Mouse (Mus musculus) MEL (cell line): ENCODE results near the gene Cdh13.

Source experiments
- CTCF ChIP-seq, 3 experiments: IDR thresholded peaks in 2 of 3; conservative IDR thresholded peaks in 1 of 3; 2 replicates each; pipeline ENCODE4 v1.5.1; 2011 to 2012; ENCODE audit warnings: low read length in 3 of 3, low read depth in 2 of 3, mild to moderate bottlenecking in 2 of 3, improper control_type of control experiment in 1 of 3, inconsistent platforms in 1 of 3, mixed read lengths in 1 of 3, moderate library complexity in 1 of 3; ENCODE audit not compliant: control insufficient read depth in 1 of 3, insufficient read depth in 1 of 3, poor library complexity in 1 of 3, severe bottlenecking in 1 of 3
- EP300 ChIP-seq, 2 experiments: IDR thresholded peaks; 2 replicates each; pipeline ENCODE4 v1.6.1; 2011; ENCODE audit warnings: improper control_type of control experiment in 2 of 2, low read length in 2 of 2, low read depth in 1 of 2, mild to moderate bottlenecking in 1 of 2
- GATA1 ChIP-seq: IDR thresholded peaks from 2 replicates; pipeline ENCODE4 v1.6.1; 2011; ENCODE audit warnings: low read depth, low read length, improper control_type of control experiment
- JUND ChIP-seq: IDR thresholded peaks from 2 replicates; pipeline ENCODE4 v1.6.1; 2011; ENCODE audit warnings: low read depth, mild to moderate bottlenecking, improper control_type of control experiment, low read length
- MAX ChIP-seq: IDR thresholded peaks from 2 replicates; pipeline ENCODE4 v1.6.1; 2011; ENCODE audit warnings: low read length, improper control_type of control experiment
- MEF2A ChIP-seq: IDR thresholded peaks from 2 replicates; pipeline ENCODE4 v1.6.1; 2014; ENCODE audit warnings: low read depth, mild to moderate bottlenecking, inconsistent platforms, low read length, improper control_type of control experiment; ENCODE audit not compliant: poor library complexity, insufficient replicate concordance, severe bottlenecking; ENCODE audit errors: extremely low read depth
- MXI1 ChIP-seq: IDR thresholded peaks from 2 replicates; pipeline ENCODE4 v1.6.1; 2011; ENCODE audit warnings: mild to moderate bottlenecking, low read depth, low read length, improper control_type of control experiment
- POLR2A ChIP-seq, 2 experiments: IDR thresholded peaks; 2 replicates each; pipeline ENCODE4 v1.6.1; 2011 to 2012; ENCODE audit warnings: low read length in 2 of 2, mild to moderate bottlenecking in 2 of 2, control low read depth in 1 of 2, improper control_type of control experiment in 1 of 2, low read depth in 1 of 2, moderate library complexity in 1 of 2; ENCODE audit not compliant: control insufficient read depth in 1 of 2, insufficient read depth in 1 of 2, poor library complexity in 1 of 2
- RCOR1 ChIP-seq: IDR thresholded peaks from 2 replicates; pipeline ENCODE4 v1.6.1; 2012; ENCODE audit warnings: low read depth, mild to moderate bottlenecking, inconsistent platforms, low read length, improper control_type of control experiment
- SMC3 ChIP-seq: IDR thresholded peaks from 2 replicates; pipeline ENCODE4 v1.6.1; 2011; ENCODE audit warnings: low read depth, low read length, improper control_type of control experiment
- TAL1 ChIP-seq: IDR thresholded peaks from 2 replicates; pipeline ENCODE4 v1.6.1; 2012; ENCODE audit warnings: mild to moderate bottlenecking, inconsistent platforms, low read length, moderate library complexity, mixed read lengths
- USF1 ChIP-seq: IDR thresholded peaks from 2 replicates; pipeline ENCODE4 v1.6.1; 2014; ENCODE audit warnings: low read depth, mild to moderate bottlenecking, inconsistent platforms, low read length, improper control_type of control experiment, moderate library complexity
- ZNF384 ChIP-seq: IDR thresholded peaks from 2 replicates; pipeline ENCODE4 v1.6.1; 2012; ENCODE audit warnings: low read depth, mild to moderate bottlenecking, inconsistent platforms, low read length, improper control_type of control experiment

GRCm38 (mm10) chr8:119064523-119064922 lies 781.0 kb downstream of the Cdh13 start:
- TF ChIP-seq MEF2A (no peak), POLR2A (IDR thresholded peaks at IDR 0.05; ENCODE audit: control insufficient read depth in 1 of 2, insufficient read depth in 1 of 2, low read depth in 1 of 2, low read length in 2 of 2, poor library complexity in 1 of 2) (no peak), USF1 (no peak), CTCF (IDR thresholded peaks at IDR 0.05 in 2 of 3, conservative IDR thresholded peaks at IDR 0.05 in 1 of 3; ENCODE audit: control insufficient read depth in 1 of 3, insufficient read depth in 1 of 3, low read depth in 2 of 3, low read length in 3 of 3, poor library complexity in 1 of 3, severe bottlenecking in 1 of 3) (peak; percentile 46 to 62 (median 55)), SMC3 (peak; percentile 33; the same call in 1 of the 2 replicates), RCOR1 (no peak), GATA1 (no peak), MAX (no peak), MXI1 (no peak), ZNF384 (no peak), EP300 (IDR thresholded peaks at IDR 0.05; ENCODE audit: low read depth in 1 of 2, low read length in 2 of 2) (no peak), TAL1 (no peak), JUND (no peak)
